Mouse (Mus musculus): Measurements from ENCODE around the gene Qrfpr. TPM values are rescaled to one million over a fixed set of nuclear protein-coding genes. Genes with fewer than 3 reads are reported as not detected.

The Qrfpr gene
- total RNA-seq (2021): not detected
- long read RNA-seq, experiment 1: 0 reads
- long read RNA-seq, experiment 2: 0 reads

DNA sequence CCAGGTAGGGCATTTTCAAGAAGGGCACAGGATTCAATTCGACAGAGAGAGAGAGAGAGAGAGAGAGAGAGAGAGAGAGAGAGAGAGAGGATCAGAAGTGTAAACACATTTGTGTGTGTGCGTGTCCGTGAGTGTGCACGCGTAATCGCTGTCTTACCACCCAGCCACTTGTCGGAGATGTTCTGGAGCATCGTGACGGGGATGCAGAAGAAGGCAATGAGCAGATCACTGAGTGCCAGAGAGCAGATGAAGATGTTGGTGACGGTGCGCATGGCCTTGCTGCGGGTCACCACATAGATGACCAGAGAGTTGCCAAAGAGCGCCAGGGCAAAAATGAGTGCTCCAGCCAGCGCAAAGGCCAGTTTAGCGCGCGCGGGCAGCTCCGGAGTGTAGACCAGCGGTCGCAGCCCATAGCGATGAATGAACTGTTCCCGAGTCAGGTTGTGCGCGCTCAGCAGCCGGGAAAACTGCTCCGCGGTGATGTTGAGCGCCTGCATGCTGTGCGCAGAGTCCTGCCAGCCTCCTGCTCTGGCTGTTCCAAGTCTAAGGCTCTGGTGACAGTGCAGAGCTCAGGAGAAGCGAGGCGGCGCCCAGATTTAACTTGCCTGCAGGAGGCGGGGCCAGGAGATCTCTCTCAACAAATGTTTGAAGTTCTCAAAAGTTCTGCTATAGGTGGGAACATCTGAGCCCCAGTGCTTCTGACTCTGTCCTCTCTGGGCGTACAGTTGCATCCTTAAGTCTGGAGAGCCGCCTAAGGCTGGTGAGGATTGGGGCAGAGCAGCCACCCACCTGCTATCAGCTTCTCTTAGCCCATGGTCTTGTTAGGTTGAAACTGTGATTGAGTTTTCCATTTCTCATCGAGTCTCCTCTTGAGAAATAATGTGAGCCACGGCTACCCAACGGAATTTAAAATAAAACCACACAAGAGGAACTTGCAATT, at the start of gene Qrfpr:
Gene Qrfpr, minus strand, starts transcription at position 571 of the 940 bp plus-strand sequence.
- intact Hi-C loops (cut with DNase I): no loop called here
- no peak for DNase-seq
- TF ChIP-seq CTCF (IDR thresholded peaks at IDR 0.05): no peak
- no peak within 1 kb of the TSS for H3K27ac ChIP-seq
- no peak within 1 kb of the TSS for H3K4me3 ChIP-seq

DNA sequence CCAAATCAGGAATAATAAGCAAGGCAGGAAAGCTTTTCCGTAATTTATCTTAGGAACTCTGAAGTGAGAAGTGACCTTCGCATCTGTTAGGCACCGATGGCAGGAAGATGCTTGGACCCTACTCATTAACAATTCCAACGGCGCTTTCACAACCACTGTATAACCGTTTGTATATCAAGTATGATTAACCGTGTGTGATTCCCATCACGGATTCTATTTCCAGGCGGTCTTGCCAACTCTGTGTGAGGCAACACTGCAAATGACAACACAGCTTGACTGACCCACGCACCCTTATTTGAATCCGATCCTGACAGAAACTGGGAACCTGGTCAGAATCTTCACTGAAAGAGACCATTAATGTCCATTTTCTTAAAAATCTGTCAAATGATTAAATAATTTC, 41.8 kb upstream of the Qrfpr start:
- TF ChIP-seq CTCF (IDR thresholded peaks at IDR 0.05): no peak
- DNase-seq: no peak
- no peak overlapping the region for H3K4me3 ChIP-seq
- no peak overlapping the region for H3K27ac ChIP-seq
- intact Hi-C loops (cut with DNase I): no loop called here

DNA sequence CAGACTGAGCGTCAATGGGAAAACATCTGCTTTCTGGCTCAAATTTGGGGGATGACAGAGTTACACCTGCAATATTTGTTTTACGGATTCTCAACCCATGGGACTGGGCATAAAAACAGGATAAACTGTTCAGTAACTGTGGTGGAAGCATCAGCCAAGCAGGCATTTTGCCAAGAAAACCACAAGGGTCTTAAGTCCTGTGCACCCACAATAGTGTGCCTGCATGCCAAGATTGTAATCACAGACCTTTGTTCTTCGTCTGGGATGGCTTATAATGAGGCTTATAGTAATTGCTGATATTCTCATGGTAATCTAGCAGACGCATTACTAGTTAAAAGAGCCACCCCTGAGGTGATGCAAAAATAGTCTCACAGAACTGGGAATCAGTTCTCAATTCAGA, 41.2 kb upstream of the Qrfpr start:
- Histone ChIP-seq H3K27ac (no peak overlapping the region), H3K4me3 (no peak overlapping the region)
- intact Hi-C loops (cut with DNase I): no loop called here
- DNase-seq: no peak
- TF ChIP-seq CTCF (IDR thresholded peaks at IDR 0.05): no peak

DNA sequence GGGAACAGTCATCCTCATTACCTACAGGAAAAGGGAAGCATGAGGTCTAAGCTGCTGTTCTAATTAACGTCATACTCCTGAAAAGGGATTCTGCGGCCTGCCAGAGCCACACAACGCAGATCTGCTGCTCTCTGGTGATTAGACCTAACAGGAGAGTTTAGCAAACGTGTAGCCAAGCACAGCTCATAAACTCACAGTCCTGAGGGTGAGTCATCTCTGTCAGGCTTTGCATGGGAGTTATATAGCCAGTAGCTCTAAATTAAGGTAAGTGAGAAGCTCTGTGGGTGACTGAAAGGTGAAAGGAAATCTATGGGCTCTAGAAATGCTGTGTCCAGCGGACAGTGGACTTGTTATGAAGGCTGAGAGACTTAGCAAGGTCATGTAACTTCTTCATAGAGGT, 28.5 kb upstream of the Qrfpr start:
- Histone ChIP-seq H3K4me3 (no peak overlapping the region), H3K27ac (no peak overlapping the region)
- DNase-seq: no peak
- intact Hi-C loops (cut with DNase I): no loop called here
- no peak for TF ChIP-seq CTCF (IDR thresholded peaks at IDR 0.05)

DNA sequence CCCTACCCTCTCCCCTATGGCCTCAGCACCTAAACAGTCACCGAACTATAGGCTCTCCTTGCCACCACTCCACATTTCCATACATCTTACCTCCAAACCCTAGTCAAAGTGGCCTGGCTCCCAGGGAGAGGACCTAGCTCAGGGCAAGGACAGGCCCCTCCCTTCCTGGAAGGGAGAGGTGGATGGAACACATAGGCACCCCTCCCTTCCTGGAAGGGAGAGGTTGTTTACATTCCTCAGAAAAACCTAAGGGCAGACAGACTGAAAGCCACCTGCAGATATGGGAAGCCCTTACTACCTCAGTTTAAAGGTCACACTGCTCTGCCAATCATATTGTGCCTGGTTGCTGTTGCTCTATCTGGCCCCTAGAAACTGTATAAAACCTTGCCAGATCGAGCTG, 26.3 kb upstream of the Qrfpr start:
- DNase-seq: no peak
- Histone ChIP-seq H3K27ac (no peak overlapping the region), H3K4me3 (no peak overlapping the region)
- no peak for TF ChIP-seq CTCF (IDR thresholded peaks at IDR 0.05)
- intact Hi-C loops (cut with DNase I): no loop called here

DNA sequence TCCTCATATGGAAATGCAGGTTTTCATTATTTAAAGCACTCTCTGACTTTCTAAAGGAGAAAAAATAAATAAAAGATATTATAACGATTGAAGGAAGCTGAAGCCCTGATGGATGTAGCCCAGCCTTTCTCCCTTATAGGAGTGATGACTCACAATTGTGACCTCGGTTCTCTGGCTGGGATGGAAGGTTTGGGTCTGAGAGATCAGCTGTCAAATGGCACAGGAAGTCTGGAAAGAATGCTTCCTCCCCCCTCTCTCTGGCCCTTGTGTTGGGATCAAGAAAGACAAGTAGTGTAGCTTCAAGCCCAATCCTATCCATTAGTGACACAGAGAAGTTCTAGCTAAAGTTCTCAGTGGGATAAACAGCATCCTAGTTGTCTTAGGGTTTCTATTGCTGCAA, 7.8 kb upstream of the Qrfpr start:
- no peak for TF ChIP-seq CTCF (IDR thresholded peaks at IDR 0.05)
- intact Hi-C loops (cut with DNase I): no loop called here
- no peak overlapping the region for H3K27ac ChIP-seq
- H3K4me3 ChIP-seq: no peak overlapping the region
- no peak for DNase-seq

DNA sequence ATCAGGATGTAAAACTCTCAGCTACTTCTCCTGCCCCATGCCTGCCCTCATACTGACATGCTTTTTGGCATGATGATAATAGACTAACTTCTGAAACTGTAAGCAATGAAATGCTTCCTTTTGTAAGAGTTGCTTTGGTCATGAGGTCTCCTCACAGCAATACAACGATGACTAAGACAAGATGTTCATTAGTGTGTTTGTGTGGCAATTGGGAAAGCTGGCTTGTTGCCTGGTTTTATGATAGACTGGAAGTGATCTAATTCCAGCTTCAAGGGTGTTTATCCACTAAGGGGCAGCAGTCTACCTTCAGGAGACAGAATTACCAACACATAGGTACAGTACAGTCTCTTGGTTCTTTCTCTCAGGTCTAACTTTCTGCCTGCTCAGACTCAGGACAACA, 5.1 kb upstream of the Qrfpr start:
- intact Hi-C loops (cut with DNase I): no loop called here
- DNase-seq: no peak
- no peak overlapping the region for H3K4me3 ChIP-seq
- H3K27ac ChIP-seq: no peak overlapping the region
- no peak for TF ChIP-seq CTCF (IDR thresholded peaks at IDR 0.05)

DNA sequence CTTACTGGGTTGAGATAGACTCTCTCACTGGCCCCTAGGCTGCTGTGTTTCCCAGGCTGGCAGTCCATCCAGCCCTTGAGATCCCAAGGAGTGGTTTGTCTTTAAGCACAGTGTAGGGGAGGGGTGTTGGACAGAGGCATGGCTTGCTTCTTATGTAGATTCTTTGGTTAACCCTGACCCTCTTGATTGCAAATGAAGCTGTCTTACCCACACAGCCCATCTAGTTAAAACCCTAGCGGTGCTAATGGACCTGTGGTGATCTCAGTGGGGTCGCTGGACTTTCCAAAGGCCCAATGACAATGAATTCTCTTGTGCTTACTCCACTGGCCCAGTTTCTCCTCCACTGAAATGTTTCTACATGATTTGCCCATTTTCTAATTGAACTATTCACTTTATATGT, 1.2 kb upstream of the Qrfpr start:
- intact Hi-C loops (cut with DNase I): no loop called here
- TF ChIP-seq CTCF (IDR thresholded peaks at IDR 0.05): no peak
- no peak overlapping the region for H3K4me3 ChIP-seq
- H3K27ac ChIP-seq: no peak overlapping the region
- DNase-seq: no peak

DNA sequence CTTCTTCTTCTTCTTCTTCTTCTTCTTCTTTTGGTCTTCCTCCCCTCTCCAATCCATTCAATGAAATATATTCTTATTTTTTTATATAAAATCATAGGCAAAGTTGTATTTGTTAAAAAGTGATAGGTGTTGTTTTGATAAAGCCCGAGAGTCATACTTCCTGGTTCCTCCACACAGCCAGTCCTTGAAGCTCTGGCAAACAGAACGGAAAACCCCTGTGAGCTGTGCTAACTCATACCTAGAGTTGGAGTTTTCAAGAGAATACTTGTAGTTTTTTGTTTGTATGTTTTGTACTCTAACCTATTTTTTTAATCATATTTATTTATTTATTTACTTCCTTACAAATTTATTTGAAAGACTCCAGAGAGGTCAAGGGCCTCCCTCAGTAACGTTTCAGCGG, 9.4 kb downstream of the Qrfpr start:
- TF ChIP-seq CTCF (IDR thresholded peaks at IDR 0.05): no peak
- DNase-seq: no peak
- no peak overlapping the region for H3K27ac ChIP-seq
- H3K4me3 ChIP-seq: no peak overlapping the region
- intact Hi-C loops (cut with DNase I): no loop called here

DNA sequence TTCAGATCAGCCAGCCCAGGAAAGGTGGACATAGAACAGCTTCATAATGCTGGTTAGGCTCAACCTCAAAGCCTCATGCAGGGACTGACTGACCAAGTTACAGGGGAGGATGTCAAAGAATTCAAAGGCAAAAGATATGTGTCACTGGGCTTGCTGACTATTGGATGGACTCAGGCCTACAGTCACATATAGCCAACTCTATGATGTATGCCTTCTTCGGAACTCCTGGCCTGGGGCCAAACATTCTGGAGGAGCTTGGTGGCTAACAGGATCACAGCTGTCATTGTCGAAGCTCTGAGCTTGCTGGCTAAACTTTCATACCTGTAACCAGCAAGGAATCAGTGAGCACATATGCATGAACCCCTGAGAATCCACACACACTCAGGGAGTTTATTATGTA, 11.2 kb downstream of the Qrfpr start:
- Histone ChIP-seq H3K27ac (no peak overlapping the region), H3K4me3 (no peak overlapping the region)
- no peak for TF ChIP-seq CTCF (IDR thresholded peaks at IDR 0.05)
- no peak for DNase-seq
- intact Hi-C loops (cut with DNase I): loop anchor here (1.0 kb wide), 2 partner anchors 231 to 285 kb away; no protein-coding TSS in a partner anchor

DNA sequence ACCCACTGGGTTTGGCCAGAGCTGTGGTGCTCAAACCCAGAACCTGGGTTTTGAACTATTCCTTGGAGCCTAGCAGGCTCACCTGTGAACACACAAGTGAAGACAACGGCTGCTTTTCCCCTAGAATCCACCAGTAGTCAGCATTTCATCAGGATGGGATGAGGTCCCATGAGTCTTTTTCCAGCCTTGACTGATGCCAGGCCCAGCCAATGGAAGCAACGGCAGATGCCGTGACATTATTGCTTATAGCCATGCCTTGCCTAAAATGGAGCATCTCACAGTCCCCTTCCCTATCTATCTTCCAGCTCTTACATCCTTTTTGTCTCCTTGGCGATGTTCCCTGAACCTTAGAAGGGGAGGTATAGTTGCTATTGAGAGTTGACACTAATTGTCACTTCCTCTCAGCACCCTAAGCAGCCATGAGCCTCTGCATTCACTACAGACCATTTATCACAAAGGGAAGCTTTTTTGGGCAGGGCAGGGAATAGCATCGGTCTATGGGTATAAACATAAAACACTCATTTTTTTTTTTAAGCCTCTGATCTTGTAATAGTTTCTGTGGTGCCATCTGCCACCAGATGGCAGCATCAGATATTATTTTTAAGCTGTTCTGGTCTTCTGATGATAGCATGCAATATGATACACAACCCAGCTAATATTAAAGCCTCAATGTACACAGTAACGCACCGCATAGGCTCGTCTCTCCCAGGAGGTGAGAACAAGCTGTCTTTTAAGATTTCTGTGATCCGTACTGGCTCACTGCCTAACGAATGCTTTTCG, 12.1 kb downstream of the Qrfpr start:
- H3K4me3 ChIP-seq: no peak overlapping the region
- peak; percentile 77 for TF ChIP-seq CTCF (IDR thresholded peaks at IDR 0.05)
- no peak overlapping the region for H3K27ac ChIP-seq
- intact Hi-C loops (cut with DNase I): loop anchor here (1.0 to 5.0 kb wide), 3 partner anchors 122 to 286 kb away; no protein-coding TSS in a partner anchor
- no peak for DNase-seq

DNA sequence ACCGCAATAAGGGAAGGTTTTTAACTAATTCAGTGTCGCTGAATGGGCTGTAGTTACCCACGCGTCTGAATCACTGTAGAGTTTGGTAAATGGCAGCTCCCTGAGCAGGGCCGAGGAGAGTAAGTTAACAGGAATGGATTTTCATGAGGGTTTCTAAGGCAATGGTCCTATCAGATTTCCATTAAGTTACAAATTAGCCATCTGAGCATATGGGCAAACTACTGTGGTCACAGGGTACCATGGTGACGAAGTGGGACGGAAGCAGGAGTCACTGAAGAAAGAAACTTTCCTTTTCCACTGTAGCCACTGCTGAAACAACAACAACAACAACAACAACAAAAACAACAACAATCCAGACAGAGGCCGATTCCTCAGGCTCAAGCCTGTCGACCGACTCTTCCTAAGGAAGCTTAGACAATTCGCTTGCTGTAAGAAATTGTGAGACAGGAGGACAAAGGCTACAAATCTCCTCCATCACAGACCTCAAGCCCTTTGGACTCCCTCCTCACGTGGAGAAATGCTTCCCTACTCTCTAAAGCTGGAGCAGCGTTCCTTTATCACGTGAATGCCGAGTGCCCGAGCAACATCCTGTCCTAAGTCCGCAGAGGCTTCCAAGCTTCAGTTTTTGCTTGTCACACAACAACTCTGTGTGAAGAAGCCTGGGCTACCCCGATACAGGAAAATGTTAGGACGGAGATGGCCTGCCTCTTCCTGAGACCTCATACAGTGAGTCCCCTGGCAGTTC, 14.4 kb downstream of the Qrfpr start:
- no peak overlapping the region for H3K4me3 ChIP-seq
- no peak overlapping the region for H3K27ac ChIP-seq
- no peak for TF ChIP-seq CTCF (IDR thresholded peaks at IDR 0.05)
- intact Hi-C loops (cut with DNase I): loop anchor here (5.0 kb wide), 1 partner anchor 125 kb away; no protein-coding TSS in a partner anchor
- DNase-seq: no peak

Measured in gastrocnemius, adult 2 months (tissue).